Mouse (Mus musculus) small intestine, adult 2 months (tissue): ENCODE results near the gene Prkd3. TPM values are rescaled to one million over a fixed set of nuclear protein-coding genes. Genes with fewer than 3 reads are reported as not detected.

Experiments
- H3K27ac ChIP-seq: fragments of 200-500 bp; 2 replicates; pipeline ENCODE4 v1.5.1; 2012; ENCODE audit warnings: low read depth, low read length, control low read depth, inconsistent platforms; ENCODE audit not compliant: insufficient read depth
- H3K27me3 ChIP-seq: fragments of 200-500 bp; 2 replicates; pipeline ENCODE4 v1.6.1; 2012; ENCODE audit warnings: mild to moderate bottlenecking, moderate library complexity, low read length, inconsistent platforms; ENCODE audit not compliant: control insufficient read depth, insufficient read depth
- H3K36me3 ChIP-seq: fragments of 200-500 bp; 2 replicates; pipeline ENCODE4 v1.6.1; 2012; ENCODE audit warnings: mild to moderate bottlenecking, low read length, control low read depth, inconsistent platforms; ENCODE audit not compliant: control insufficient read depth, insufficient read depth
- H3K4me1 ChIP-seq: fragments of 200-500 bp; 2 replicates; pipeline ENCODE4 v1.6.1; 2012; ENCODE audit warnings: low read length, inconsistent platforms, mixed read lengths; ENCODE audit not compliant: control insufficient read depth, insufficient read depth, insufficient read length
- H3K4me3 ChIP-seq: fragments of 200-500 bp; 2 replicates; pipeline ENCODE4 v1.5.1; 2012; ENCODE audit warnings: low read depth, mild to moderate bottlenecking, control low read depth, inconsistent platforms, low read length, moderate library complexity
- CTCF ChIP-seq: fragments of 200-500 bp; IDR thresholded peaks from 2 replicates; pipeline ENCODE4 v1.5.1; 2012; ENCODE audit warnings: low read depth, mild to moderate bottlenecking, control low read depth, inconsistent platforms, low read length, moderate library complexity, mixed read lengths; ENCODE audit not compliant: insufficient replicate concordance, insufficient read length; ENCODE audit errors: extremely low read depth
- POLR2A ChIP-seq: fragments of 200-500 bp; IDR thresholded peaks from 2 replicates; pipeline ENCODE4 v1.6.1; 2012; ENCODE audit warnings: low read depth, mild to moderate bottlenecking, control low read depth, inconsistent platforms, low read length, moderate library complexity
- whole genome bisulfite sequencing: fragments of 180-500 bp; shearing (Covaris S2); methylation state at CpG from one replicate; pipeline ENCODE4 v1.1.7; 2018; 5-methylcytosine and 5-hydroxymethylcytosine counted together
- polyA plus RNA-seq: library from polyadenylated mRNA; depleted of rRNA; stranded (reverse); fragments of >200 nt; gene quantifications from 2 replicates; pipeline ENCODE4 v1.2.3, GENCODE M21; 2012

The Prkd3 gene
- polyA plus RNA-seq, 1 experiment, result 1.6 TPM

DNA sequence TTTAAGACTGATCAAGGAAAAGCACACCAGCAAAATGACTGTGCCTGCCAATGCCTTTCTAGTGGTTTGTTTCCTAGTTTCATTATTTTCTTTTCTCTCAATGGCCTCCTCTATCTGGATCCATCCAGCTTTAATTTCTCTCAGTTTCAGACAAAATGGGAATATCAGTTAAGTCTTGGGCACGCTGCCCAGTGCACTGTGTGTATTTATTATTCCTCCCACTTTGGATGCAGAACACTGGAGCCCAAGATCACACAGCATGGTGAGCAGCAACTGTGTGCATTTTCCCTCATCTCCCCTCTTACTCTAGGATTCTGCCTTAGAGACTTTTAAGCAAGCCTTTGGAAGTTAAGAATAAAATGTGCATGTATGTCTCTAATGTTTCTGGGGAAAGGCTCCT lies 56.2 kb downstream of the Prkd3 start:
- H3K4me3 ChIP-seq, result no peak overlapping the region
- WGBS, result 90% methylated on average over 1 of the region's 1 CpGs
- H3K36me3 ChIP-seq, result peaks cover 5% of the 10 kb centered on the region; the same call in 1 of the 2 replicates
- H3K4me1 ChIP-seq, result no peaks in the 10 kb centered on the region
- no peak overlapping the region for H3K27ac ChIP-seq
- H3K27me3 ChIP-seq, result no peaks in the 10 kb centered on the region
- TF ChIP-seq CTCF, result no peak
- no peak for TF ChIP-seq POLR2A

DNA sequence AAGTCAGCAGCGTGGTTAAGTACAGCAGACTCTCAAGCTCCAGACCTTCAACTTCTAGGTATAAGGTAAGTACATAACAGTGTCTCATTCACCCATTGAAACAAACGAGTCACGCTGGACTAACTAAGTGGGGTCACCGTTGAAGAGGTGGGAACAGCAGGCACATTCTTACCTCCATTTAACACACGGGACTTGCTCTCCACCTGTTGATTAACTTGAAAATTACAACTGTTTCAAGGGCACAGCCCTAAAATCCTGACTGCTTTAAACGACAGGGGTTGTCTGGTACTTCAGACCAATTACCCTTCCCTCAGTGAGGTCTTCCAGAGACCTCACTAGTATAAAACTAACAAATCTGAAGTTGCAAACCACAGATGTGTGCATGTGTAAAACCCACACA lies 61.1 kb downstream of the Prkd3 start:
- 66% methylated on average over 6 of the region's 6 CpGs for WGBS
- Histone ChIP-seq H3K4me1 (no peaks in the 10 kb centered on the region), H3K36me3 (peaks cover 10% of the 10 kb centered on the region), H3K4me3 (no peak overlapping the region), H3K27me3 (no peaks in the 10 kb centered on the region), H3K27ac (no peak overlapping the region)
- TF ChIP-seq CTCF (no peak), POLR2A (no peak)

DNA sequence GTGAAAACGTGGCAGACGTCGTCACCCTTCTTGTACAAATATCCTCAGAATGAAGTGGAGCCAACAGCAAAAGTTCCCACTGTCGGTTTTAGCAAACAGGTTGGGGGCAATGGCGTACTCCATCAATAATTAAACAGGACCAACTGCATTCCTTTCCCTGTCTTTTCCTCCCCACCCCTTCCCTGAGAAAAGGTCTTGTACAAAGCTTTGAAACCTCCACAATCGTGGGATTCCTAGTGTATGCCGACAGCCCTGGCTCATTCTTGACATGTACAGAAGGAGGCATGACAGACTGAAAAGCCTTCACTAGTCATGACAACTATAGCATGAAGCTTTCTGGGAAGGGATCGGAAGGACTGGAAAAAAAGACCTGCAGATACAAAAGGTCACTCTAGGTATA lies 67.4 kb downstream of the Prkd3 start:
- WGBS, result 63% methylated on average over 8 of the region's 8 CpGs
- Histone ChIP-seq H3K4me3 (no peak overlapping the region), H3K27me3 (no peaks in the 10 kb centered on the region), H3K27ac (no peak overlapping the region), H3K4me1 (no peaks in the 10 kb centered on the region), H3K36me3 (peaks cover 4% of the 10 kb centered on the region)
- TF ChIP-seq CTCF, result no peak
- TF ChIP-seq POLR2A, result no peak

GRCm38 (mm10) chr17:78952070-78952469 lies 68.5 kb downstream of the Prkd3 start:
- peaks cover 4% of the 10 kb centered on the region for H3K36me3 ChIP-seq
- H3K27me3 ChIP-seq, result no peaks in the 10 kb centered on the region
- no peak overlapping the region for H3K4me3 ChIP-seq
- no peak for TF ChIP-seq CTCF
- TF ChIP-seq POLR2A, result no peak
- H3K27ac ChIP-seq, result no peak overlapping the region
- no peaks in the 10 kb centered on the region for H3K4me1 ChIP-seq
- 76% methylated on average over 5 of the region's 5 CpGs for WGBS

- WGBS, result 94% methylated on average over 5 of the region's 5 CpGs
- TF ChIP-seq CTCF, result no peak
- TF ChIP-seq POLR2A, result no peak
- no peaks in the 10 kb centered on the region for H3K4me1 ChIP-seq
- no peaks in the 10 kb centered on the region for H3K27me3 ChIP-seq
- H3K36me3 ChIP-seq, result peaks cover 6% of the 10 kb centered on the region
- H3K4me3 ChIP-seq, result no peak overlapping the region
- no peak overlapping the region for H3K27ac ChIP-seq
Measured at GRCm38 (mm10) chr17:78951225-78951624, 69.4 kb downstream of the Prkd3 start.

DNA sequence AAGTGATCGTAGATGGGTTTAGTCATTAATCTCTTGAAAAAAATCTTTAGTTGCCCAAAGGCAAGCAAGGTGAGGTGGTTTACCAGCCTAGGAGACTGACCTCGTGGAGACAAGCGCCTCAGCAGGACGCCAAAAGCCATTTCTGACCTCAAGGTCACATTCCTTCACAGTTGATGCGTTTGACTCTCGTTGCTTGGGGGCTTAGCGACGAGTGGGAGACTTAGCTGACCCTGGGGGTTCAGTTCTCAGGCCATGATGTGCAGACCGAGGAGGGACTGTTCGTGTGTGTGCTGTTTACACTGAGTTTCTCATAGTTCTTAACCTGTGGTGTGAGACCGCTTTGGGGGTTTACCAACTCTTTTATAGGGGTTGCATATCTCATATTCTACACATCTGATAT lies 78.0 kb downstream of the Prkd3 start:
- TF ChIP-seq POLR2A (no peak), CTCF (no peak)

GRCm38 (mm10) chr17:78938927-78939326 lies 81.7 kb downstream of the Prkd3 start:
- TF ChIP-seq POLR2A (no peak), CTCF (no peak)
- 96% methylated on average over 4 of the region's 4 CpGs for WGBS
- Histone ChIP-seq H3K27ac (no peak overlapping the region), H3K4me3 (no peak overlapping the region), H3K36me3 (peaks cover 12% of the 10 kb centered on the region; the same call in 1 of the 2 replicates), H3K4me1 (0 out of 2 replicates have a peak, but pooled peaks cover 2% of the 10 kb centered on the region), H3K27me3 (no peaks in the 10 kb centered on the region)

More for the DNA sequence above, 78.0 kb downstream of the Prkd3 start:
- H3K27me3 ChIP-seq, result no peaks in the 10 kb centered on the region
- no peak overlapping the region for H3K27ac ChIP-seq
- H3K36me3 ChIP-seq, result peaks cover 10% of the 10 kb centered on the region; the same call in 1 of the 2 replicates
- 77% methylated on average over 11 of the region's 11 CpGs for WGBS
- no peaks in the 10 kb centered on the region for H3K4me1 ChIP-seq
- H3K4me3 ChIP-seq, result no peak overlapping the region
